Mouse (Mus musculus) hindbrain, embryonic 13.5 days (tissue): ENCODE data around the gene Gjb5. TPM values are rescaled to one million over a fixed set of nuclear protein-coding genes. Genes with fewer than 3 reads are reported as not detected.

ENCODE experiments used
- ATAC-seq: fragments of 200-750 bp; cut with Nextera tagmentation; 2 replicates; pipeline ENCODE4 v1.8.0; 2017; ENCODE audit warnings: moderate TSS enrichment; ENCODE audit not compliant: low FRiP score
- H3K27ac ChIP-seq: fragments of 300-500 bp; sonication (generic); 2 replicates; pipeline ENCODE4 v1.5.1; 2015; ENCODE audit warnings: inconsistent platforms, mild to moderate bottlenecking, moderate library complexity
- H3K27me3 ChIP-seq: fragments of 300-500 bp; sonication (generic); 2 replicates; pipeline ENCODE4 v1.6.1; 2015; ENCODE audit warnings: mild to moderate bottlenecking, inconsistent platforms
- H3K36me3 ChIP-seq: fragments of 300-500 bp; sonication (generic); 2 replicates; pipeline ENCODE4 v1.6.1; 2015; ENCODE audit warnings: mild to moderate bottlenecking, inconsistent platforms
- H3K4me1 ChIP-seq: fragments of 300-500 bp; sonication (generic); replicated peaks from 2 replicates; pipeline ENCODE4 v1.6.1; 2015; ENCODE audit warnings: inconsistent platforms
- H3K4me2 ChIP-seq: fragments of 300-500 bp; sonication (generic); 2 replicates; pipeline ENCODE4 v1.6.1; 2015; ENCODE audit warnings: inconsistent platforms, mild to moderate bottlenecking, moderate library complexity
- H3K4me3 ChIP-seq: fragments of 300-500 bp; sonication (generic); 2 replicates; pipeline ENCODE4 v1.5.1; 2015; ENCODE audit warnings: mild to moderate bottlenecking, inconsistent platforms
- H3K9ac ChIP-seq: fragments of 300-500 bp; sonication (generic); 2 replicates; pipeline ENCODE4 v1.6.1; 2015; ENCODE audit warnings: mild to moderate bottlenecking, inconsistent platforms
- H3K9me3 ChIP-seq: fragments of 300-500 bp; sonication (generic); 2 replicates; pipeline ENCODE4 v1.6.1; 2016; ENCODE audit warnings: inconsistent platforms
- WGBS: fragments of 180-500 bp; shearing (Covaris S2); methylation state at CpG from one replicate; pipeline ENCODE4 v1.1.7; 2015; 5-methylcytosine and 5-hydroxymethylcytosine counted together
- polyA plus RNA-seq: library from polyadenylated mRNA; unstranded; fragments of >200 nt; fragmentation: Nextera tagmentation; extraction: Ambion mirVana; gene quantifications from 2 replicates; pipeline ENCODE4 v1.2.1, GENCODE M21; 2015

The Gjb5 gene
- polyA plus RNA-seq, 1 experiment from 2014 or later = 0.25 TPM

DNA sequence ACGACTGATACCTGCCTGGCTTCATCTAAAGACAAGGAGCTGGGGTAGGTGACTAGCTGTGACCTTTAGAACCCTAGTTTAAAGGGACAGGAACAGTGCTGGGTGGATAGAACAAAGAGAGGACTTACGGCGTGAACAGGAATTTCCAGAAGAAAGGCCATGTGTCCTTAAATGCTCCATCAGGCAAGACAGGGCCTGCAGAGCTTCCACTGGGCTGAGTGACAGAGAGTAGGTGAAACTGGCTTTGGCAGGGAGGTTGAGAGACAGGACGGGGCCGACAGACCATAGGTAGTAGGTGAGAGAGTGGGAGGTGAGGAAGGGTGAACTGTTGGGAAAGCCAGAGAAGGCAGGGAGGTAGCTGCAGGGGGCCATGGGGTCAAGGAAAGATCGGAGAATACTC lies 16.6 kb downstream of the Gjb5 start:
- no peaks in the 10 kb centered on the region for H3K27me3 ChIP-seq
- no peak for ATAC-seq
- H3K4me3 ChIP-seq = no peak overlapping the region
- no peaks in the 10 kb centered on the region for H3K4me1 ChIP-seq
- 67% methylated on average over 6 of the region's 6 CpGs for WGBS
- no peaks in the 10 kb centered on the region for H3K9me3 ChIP-seq
- H3K4me2 ChIP-seq = no peak overlapping the region
- no peak overlapping the region for H3K9ac ChIP-seq
- no peak overlapping the region for H3K27ac ChIP-seq
- H3K36me3 ChIP-seq = no peaks in the 10 kb centered on the region

DNA sequence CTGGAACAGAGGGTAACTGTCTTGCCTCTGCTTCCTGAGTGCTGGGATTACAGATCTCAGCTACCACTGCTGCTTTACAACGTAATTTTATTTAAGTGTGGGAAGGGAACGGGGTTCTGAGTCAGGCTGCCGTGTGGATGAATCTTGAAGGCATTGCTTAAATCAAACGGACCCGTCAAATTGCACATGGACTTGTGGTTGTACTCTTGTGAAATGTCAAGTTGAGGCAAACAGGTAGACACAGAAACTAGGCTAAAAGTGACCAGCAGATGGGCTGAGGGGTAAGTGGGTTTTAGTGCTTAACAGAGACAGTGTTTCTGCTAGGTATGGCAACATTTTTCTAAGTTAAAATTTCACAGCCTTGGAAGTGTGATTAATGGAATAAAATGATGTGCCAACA lies 20.3 kb downstream of the Gjb5 start:
- Histone ChIP-seq H3K27ac (no peak overlapping the region), H3K4me1 (peaks cover 5% of the 10 kb centered on the region; the same call in 1 of the 2 replicates), H3K4me2 (no peak overlapping the region), H3K9me3 (no peaks in the 10 kb centered on the region), H3K4me3 (no peak overlapping the region), H3K27me3 (peaks cover 11% of the 10 kb centered on the region; the same call in 1 of the 2 replicates), H3K36me3 (no peaks in the 10 kb centered on the region), H3K9ac (no peak overlapping the region)
- 92% methylated on average over 5 of the region's 5 CpGs for WGBS
- no peak for ATAC-seq

DNA sequence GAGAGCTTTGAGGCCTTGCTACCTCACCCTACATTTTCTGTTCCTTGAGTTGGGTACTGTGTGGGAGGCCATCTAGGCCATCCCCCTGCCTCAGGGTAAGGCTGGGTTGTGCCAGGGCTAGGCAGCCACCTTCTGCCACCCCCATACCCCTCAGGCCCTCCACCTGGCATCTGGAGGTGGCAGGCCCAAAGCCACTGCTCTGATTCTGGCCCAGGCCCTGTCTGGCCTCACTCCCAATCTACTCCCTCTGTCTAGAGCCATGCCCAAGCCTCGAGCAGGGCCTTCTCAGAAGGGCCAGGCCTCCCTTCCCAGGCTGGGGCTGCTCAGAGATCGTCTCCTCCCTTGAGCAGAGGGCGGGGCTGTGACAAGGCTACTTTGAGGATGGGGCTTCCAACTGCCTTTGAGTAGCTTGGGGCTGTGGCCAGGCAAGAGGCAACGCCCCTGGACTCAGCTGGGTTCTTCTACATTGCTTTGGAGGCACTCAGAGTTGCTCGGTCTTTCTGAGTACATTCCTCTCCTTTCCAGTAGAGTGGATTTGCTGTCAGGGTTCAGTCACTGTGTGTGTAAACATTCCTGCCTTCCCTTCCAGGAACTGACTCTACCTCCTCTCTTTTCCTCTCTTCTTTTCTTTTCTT lies 23.0 kb downstream of the Gjb5 start:
- Histone ChIP-seq H3K4me2 (no peak overlapping the region), H3K36me3 (no peaks in the 10 kb centered on the region), H3K27me3 (peaks cover 37% of the 10 kb centered on the region), H3K9me3 (no peaks in the 10 kb centered on the region), H3K9ac (no peak overlapping the region), H3K27ac (no peak overlapping the region), H3K4me3 (no peak overlapping the region), H3K4me1 (peaks cover 25% of the 10 kb centered on the region)
- no peak for ATAC-seq
- 47% methylated on average over 5 of the region's 5 CpGs for WGBS

DNA sequence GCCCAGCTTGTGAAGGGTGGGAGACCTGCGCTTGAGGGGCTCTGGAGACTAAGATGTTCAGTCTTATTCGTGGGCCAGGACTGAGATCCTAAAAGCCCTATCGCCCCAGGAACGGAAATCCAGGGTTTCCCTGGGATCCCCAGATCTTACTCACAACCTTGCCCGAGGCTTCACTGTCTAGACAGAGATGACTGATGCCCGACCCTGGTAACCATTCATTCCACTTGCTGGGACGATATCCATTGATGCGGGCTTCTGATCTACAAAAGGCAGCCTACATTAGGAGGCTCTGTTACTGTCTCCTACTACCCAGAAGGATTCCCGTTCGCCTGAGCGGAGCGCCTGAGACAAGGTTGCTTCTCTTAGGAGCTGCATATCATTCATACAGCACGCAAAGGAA lies 26.8 kb downstream of the Gjb5 start:
- Histone ChIP-seq H3K27ac (no peak overlapping the region), H3K4me2 (peak overlapping the region; percentile 52; the same call in 1 of the 2 replicates)
- 15% methylated on average over 13 of the region's 13 CpGs for WGBS

DNA sequence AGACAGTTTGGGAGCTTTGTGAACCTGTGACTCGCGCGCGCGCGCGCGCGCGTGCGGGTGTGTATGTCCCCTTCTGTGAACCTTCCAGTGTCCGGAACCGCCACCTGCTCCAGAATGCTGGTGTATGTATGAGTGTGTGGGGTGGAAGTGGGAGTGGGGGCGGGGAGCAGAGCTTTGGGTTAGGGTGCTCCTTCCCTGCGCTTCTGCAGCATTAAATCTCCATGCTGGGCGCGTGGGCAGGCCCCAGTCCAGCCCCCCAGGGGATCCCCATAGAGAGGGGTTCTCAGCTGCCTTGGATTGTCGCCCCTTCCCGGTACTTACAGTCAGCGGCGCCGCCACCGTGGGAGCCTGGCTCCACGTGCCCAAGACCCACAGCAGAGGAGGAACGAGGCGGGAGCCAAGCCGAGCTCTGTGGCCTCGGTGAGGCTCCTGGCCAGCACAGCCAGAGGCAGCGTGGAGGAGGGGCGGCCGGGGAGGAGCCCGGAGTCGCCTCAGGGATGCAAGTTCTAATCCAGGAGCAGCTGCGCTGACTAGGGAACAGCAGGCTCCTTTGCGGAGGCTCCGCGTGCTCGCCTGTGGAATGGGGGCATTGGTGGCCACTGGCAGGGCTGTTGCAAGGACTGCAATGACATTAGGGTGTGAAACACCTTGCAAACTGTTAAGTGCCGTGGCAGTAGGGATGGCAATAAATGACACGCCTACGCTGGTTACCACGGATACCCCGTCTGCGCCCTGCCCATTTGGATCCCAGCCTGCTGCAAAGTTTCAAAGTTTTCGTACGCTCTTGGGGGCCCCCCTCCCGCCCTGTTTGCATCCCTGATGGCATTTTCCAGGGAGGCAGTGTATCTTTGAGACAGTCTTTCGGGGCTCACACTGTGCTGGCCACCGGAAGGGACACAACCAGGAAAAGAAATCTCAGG lies 27.5 kb downstream of the Gjb5 start, which contains the start of gene Gjb3:
Gjb3 (minus strand) TSS at position 664 of the 920 bp plus-strand sequence.
- H3K27ac ChIP-seq = no peak within 1 kb of the TSS
- peak within 1 kb of the TSS; percentile 60; the same call in 1 of the 2 replicates for H3K9ac ChIP-seq
- H3K4me1 ChIP-seq = peaks cover 35% of the 10 kb centered on the region
- H3K4me2 ChIP-seq = peak within 1 kb of the TSS; percentile 52
- peak; percentile 57; the same call in 1 of the 2 replicates for ATAC-seq
- peaks cover 77% of the 10 kb centered on the region for H3K27me3 ChIP-seq
- peak within 1 kb of the TSS; percentile 27 for H3K4me3 ChIP-seq
- H3K36me3 ChIP-seq = no peaks in the 10 kb centered on the region
- no peaks in the 10 kb centered on the region for H3K9me3 ChIP-seq
- 2% methylated on average over 49 of the region's 49 CpGs for WGBS

More for the DNA sequence above, 26.8 kb downstream of the Gjb5 start:
- ATAC-seq = no peak
- Histone ChIP-seq H3K9me3 (no peaks in the 10 kb centered on the region), H3K36me3 (no peaks in the 10 kb centered on the region), H3K9ac (no peak overlapping the region), H3K4me3 (no peak overlapping the region), H3K4me1 (peaks cover 35% of the 10 kb centered on the region), H3K27me3 (peaks cover 70% of the 10 kb centered on the region)

DNA sequence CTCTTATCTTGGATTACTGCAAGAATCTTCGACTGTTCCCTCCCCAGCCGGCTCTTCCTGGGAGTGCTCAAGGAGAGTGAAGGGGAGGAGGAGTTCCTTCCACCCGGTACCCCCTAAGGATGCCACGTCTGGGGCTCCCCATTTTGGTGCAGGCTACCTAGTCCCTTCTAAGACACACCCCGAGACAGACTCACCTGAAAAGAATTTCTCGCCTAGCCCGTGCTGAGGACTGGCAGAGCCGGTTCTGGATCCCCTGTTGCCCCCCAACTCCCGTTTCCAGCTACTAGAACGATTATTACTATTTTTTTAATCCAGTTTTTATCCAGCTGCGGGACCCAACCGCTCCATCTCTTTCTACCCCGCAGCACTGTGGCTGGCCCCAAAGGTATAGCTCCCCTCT lies 28.2 kb downstream of the Gjb5 start:
- H3K27me3 ChIP-seq = peaks cover 80% of the 10 kb centered on the region
- 5% methylated on average over 13 of the region's 13 CpGs for WGBS
- H3K4me1 ChIP-seq = peaks cover 35% of the 10 kb centered on the region
- H3K27ac ChIP-seq = no peak overlapping the region
- no peaks in the 10 kb centered on the region for H3K36me3 ChIP-seq
- ATAC-seq = no peak
- H3K9me3 ChIP-seq = no peaks in the 10 kb centered on the region
- H3K9ac ChIP-seq = 0 out of 2 replicates have a peak overlapping the region, but pooled peaks have one; percentile 60
- peak overlapping the region; percentile 52 for H3K4me2 ChIP-seq
- peak overlapping the region; percentile 27 for H3K4me3 ChIP-seq

DNA sequence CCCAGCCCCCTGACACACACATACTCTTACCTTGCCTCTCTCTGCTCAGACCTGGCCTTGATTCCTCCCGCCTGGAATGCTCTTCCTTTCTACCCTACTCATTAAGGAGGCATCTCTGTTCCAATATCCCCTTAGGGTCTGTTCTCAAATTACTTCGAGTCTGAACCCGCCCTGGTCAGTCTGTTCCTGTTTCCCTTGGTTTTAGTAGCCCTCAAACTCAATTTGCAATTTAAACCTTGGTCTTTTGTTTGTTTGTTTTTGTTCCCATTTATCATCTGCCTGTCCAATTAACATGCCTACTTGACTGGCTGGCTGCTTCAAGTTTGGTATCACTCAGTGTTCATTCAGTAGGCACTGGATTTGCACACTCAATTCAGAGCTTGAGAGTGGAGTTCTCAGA lies 28.9 kb downstream of the Gjb5 start:
- Histone ChIP-seq H3K36me3 (no peaks in the 10 kb centered on the region), H3K27ac (no peak overlapping the region), H3K9me3 (no peaks in the 10 kb centered on the region), H3K4me1 (peaks cover 32% of the 10 kb centered on the region), H3K4me2 (no peak overlapping the region), H3K9ac (no peak overlapping the region), H3K27me3 (peaks cover 76% of the 10 kb centered on the region), H3K4me3 (no peak overlapping the region)
- no peak for ATAC-seq
- WGBS = 6% methylated on average over 3 of the region's 3 CpGs

DNA sequence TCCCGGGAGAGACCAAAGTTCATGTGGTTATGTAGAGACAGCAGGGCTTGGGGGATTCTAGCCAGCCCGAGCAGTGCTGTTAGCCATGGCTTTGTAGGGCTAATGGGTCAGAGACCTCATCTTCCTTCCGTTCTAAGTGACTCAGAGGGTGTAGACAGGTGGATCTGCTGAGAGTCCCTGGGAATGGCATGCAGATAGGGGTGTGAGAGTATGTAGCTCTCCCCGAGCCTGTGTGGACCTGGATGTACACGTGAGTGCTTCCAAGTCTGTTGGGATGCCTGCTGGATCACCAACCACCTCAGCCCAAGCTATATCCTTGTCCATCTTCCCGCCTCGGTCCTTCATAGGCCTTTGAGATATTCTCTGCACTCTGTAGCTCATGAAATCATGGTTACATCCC lies 29.6 kb downstream of the Gjb5 start:
- H3K4me3 ChIP-seq = no peak overlapping the region
- no peak overlapping the region for H3K4me2 ChIP-seq
- H3K27me3 ChIP-seq = peaks cover 76% of the 10 kb centered on the region
- H3K4me1 ChIP-seq = peaks cover 30% of the 10 kb centered on the region
- no peaks in the 10 kb centered on the region for H3K36me3 ChIP-seq
- no peak for ATAC-seq
- no peaks in the 10 kb centered on the region for H3K9me3 ChIP-seq
- H3K9ac ChIP-seq = no peak overlapping the region
- 75% methylated on average over 7 of the region's 7 CpGs for WGBS
- no peak overlapping the region for H3K27ac ChIP-seq

DNA sequence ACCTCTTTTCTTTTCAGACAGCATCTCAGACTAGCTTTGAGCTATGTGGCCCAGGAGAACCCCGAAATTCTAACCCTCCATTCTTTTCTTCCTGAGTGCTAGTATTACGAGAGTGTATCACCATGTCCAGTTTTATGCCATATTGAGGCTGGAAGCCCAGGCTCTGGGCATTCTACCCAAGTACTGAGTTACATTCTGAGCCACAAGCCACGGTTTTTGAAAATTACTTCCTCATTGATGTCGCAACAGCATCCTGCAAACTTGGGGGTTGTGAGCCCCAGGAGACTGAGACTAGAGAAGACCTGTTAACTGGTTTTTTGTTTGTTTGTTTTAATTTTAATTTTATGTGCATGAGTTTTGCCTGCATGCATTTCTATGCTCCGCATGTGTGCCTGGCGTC lies 30.2 kb downstream of the Gjb5 start:
- H3K36me3 ChIP-seq = no peaks in the 10 kb centered on the region
- peaks cover 73% of the 10 kb centered on the region for H3K27me3 ChIP-seq
- ATAC-seq = no peak

DNA sequence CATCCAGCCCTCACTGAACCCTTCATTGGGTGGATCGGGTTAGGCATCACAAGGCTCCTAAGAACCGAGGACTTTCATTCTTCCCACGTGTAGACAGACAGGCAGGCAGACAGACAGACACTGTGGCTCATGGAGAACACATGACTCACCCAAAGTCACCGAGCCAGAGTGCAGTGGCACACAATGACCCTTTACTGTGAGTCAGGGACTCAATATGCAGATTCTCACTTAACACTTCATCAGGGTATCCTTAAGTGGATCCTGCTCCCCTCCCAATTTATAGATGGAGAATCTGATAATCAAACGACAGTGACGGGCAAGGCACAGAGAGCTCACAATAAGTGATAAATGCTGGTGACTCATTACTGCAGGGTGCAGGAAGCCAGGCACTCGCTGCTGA lies 30.7 kb downstream of the Gjb5 start:
- Histone ChIP-seq H3K27me3 (peaks cover 69% of the 10 kb centered on the region), H3K36me3 (no peaks in the 10 kb centered on the region), H3K9me3 (no peaks in the 10 kb centered on the region), H3K4me1 (peaks cover 30% of the 10 kb centered on the region), H3K9ac (no peak overlapping the region), H3K27ac (no peak overlapping the region), H3K4me2 (no peak overlapping the region), H3K4me3 (no peak overlapping the region)
- WGBS = 69% methylated on average over 7 of the region's 7 CpGs
- no peak for ATAC-seq

More for the DNA sequence above, 30.2 kb downstream of the Gjb5 start:
- Histone ChIP-seq H3K9me3 (no peaks in the 10 kb centered on the region), H3K4me3 (no peak overlapping the region), H3K4me2 (no peak overlapping the region), H3K9ac (no peak overlapping the region), H3K27ac (no peak overlapping the region), H3K4me1 (peaks cover 30% of the 10 kb centered on the region)
- WGBS = 82% methylated on average over 6 of the region's 6 CpGs

DNA sequence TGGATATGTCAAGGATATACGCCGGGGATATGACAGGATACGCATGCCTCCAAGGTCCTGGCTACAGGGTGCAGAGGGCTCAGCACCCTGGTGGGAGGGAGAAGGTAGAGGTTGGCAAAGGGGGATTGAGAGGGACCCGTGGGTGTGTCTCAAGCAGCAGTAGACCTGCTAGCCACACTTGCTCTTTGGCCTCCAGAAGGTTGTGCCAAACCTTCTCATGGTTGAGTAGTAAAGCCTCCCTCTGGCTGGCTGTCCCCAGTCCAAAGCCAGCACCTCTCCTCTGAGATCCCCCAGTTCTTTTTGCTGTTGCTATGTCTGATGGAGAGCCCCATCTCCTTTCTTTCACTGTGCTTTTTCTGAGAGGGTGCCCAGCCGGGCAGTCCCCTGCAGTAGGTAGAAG lies 32.7 kb downstream of the Gjb5 start:
- Histone ChIP-seq H3K27ac (no peak overlapping the region), H3K4me2 (no peak overlapping the region), H3K4me3 (no peak overlapping the region), H3K36me3 (no peaks in the 10 kb centered on the region), H3K4me1 (peaks cover 13% of the 10 kb centered on the region), H3K9ac (no peak overlapping the region), H3K9me3 (no peaks in the 10 kb centered on the region), H3K27me3 (peaks cover 52% of the 10 kb centered on the region)
- ATAC-seq = no peak
- 92% methylated on average over 5 of the region's 5 CpGs for WGBS

DNA sequence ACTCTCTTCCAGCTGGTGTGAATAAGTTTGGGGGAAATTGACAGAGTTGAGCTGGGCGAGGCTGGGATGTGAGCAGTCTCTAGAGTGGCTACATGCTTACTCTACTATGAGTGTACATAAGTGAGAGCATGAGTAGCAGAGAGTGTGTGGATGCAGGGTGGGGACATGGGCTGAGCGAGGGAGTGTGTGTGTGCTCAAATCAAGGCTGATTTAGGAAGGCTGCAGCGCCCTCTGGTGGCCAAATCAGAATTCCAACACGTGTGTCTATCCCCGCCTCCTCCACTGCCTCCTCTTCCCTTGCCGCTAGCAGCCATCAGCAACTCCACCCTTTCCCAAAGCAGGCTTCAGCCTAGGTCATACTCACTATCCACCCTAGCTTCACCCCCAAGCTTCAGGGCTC lies 33.2 kb downstream of the Gjb5 start:
- H3K27me3 ChIP-seq = peaks cover 46% of the 10 kb centered on the region
- H3K9ac ChIP-seq = no peak overlapping the region
- peaks cover 8% of the 10 kb centered on the region for H3K4me1 ChIP-seq
- H3K4me2 ChIP-seq = no peak overlapping the region
- H3K27ac ChIP-seq = no peak overlapping the region
- WGBS = 11% methylated on average over 6 of the region's 6 CpGs
- H3K9me3 ChIP-seq = no peaks in the 10 kb centered on the region
- peak; percentile 62 for ATAC-seq
- H3K36me3 ChIP-seq = no peaks in the 10 kb centered on the region
- no peak overlapping the region for H3K4me3 ChIP-seq
